Mouse (Mus musculus) C2C12 (cell line): ENCODE measurements around the gene Nom1.

ENCODE experiments used
- CEBPB ChIP-seq: IDR thresholded peaks from one replicate; pipeline ENCODE4 v1.6.1; 2011; ENCODE audit warnings: low read depth, mild to moderate bottlenecking, control low read depth, moderate library complexity
- CTCF ChIP-seq: IDR thresholded peaks from one replicate; pipeline ENCODE4 v1.5.1; 2011; ENCODE audit not compliant: control insufficient read depth, insufficient read depth, insufficient read length
- FOSL1 ChIP-seq: IDR thresholded peaks from one replicate; pipeline ENCODE4 v1.8.0; 2011; ENCODE audit warnings: mild to moderate bottlenecking, low read length; ENCODE audit not compliant: poor library complexity, insufficient read depth, severe bottlenecking
- MAX ChIP-seq: IDR thresholded peaks from one replicate; pipeline ENCODE4 v1.6.1; 2011; ENCODE audit warnings: mild to moderate bottlenecking, control low read depth
- MYOD1 ChIP-seq: IDR thresholded peaks from one replicate; pipeline ENCODE4 v1.6.1; 2011; ENCODE audit warnings: low read depth; ENCODE audit not compliant: control insufficient read depth, insufficient read length
- MYOG ChIP-seq: IDR thresholded peaks from one replicate; pipeline ENCODE4 v1.6.1; 2011; ENCODE audit not compliant: control insufficient read depth, insufficient read length; ENCODE audit errors: extremely low read depth
- USF1 ChIP-seq: IDR thresholded peaks from one replicate; pipeline ENCODE4 v1.6.1; 2011; ENCODE audit warnings: low read depth, mild to moderate bottlenecking, control low read depth, moderate library complexity

DNA sequence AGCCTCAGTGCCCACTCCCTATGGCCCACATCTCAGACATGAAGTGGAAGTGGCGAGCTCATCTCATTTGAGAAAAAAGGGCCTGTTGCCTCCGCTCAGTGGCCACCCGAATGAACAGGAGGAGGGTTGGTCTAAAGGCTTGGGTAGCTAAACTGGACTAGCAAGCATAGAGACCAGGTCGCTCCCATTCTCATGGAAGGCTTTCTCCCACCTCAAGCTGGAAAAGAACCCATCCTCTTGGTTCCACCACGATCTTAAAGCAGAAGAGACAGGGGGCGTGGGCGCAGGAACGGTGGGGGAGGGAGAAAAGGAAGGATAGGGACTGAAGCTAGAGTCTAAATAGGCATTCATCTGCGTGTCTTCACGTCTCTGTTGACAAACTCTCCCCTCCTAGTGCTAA, 40.6 kb downstream of the Nom1 start:
- TF ChIP-seq CTCF (no peak), MAX (no peak), USF1 (no peak), MYOD1 (no peak), MYOG (no peak), CEBPB (no peak), FOSL1 (no peak)
